Mouse (Mus musculus): ENCODE results near the gene Plekhg1.

DNA sequence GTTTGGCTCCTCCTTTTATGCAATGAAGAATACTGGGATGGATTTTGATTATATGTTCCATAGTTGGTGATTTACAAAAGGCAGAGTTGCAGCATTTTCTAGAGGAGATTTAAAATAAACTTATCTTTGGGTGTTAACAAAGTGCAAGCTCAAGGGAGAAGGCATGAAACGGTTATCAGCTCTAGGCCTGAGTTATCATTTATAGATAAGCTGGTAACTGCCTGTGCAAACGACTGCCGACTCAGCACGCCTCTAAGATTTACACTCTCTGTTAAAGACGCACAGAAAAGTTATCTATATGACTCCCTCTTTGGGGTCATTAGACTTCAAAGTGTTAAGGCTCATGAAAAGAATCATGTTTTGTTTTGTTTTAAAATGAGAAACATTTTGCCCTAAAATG is 46.8 kb downstream of the Plekhg1 start:
- TF ChIP-seq POLR2AphosphoS2 (IDR thresholded peaks at IDR 0.05; ENCODE audit: insufficient read length, low read depth) (no peak), POLR2A (IDR thresholded peaks at IDR 0.05; ENCODE audit: insufficient read length, low read depth) (no peak), MYOG (IDR thresholded peaks at IDR 0.05; ENCODE audit: control insufficient read depth in 1 of 3, insufficient read depth in 1 of 3, insufficient read length in 2 of 3, low read depth in 2 of 3) (no peak)

Data from myocyte (in vitro differentiated cells).